In the genomic region with DNA sequence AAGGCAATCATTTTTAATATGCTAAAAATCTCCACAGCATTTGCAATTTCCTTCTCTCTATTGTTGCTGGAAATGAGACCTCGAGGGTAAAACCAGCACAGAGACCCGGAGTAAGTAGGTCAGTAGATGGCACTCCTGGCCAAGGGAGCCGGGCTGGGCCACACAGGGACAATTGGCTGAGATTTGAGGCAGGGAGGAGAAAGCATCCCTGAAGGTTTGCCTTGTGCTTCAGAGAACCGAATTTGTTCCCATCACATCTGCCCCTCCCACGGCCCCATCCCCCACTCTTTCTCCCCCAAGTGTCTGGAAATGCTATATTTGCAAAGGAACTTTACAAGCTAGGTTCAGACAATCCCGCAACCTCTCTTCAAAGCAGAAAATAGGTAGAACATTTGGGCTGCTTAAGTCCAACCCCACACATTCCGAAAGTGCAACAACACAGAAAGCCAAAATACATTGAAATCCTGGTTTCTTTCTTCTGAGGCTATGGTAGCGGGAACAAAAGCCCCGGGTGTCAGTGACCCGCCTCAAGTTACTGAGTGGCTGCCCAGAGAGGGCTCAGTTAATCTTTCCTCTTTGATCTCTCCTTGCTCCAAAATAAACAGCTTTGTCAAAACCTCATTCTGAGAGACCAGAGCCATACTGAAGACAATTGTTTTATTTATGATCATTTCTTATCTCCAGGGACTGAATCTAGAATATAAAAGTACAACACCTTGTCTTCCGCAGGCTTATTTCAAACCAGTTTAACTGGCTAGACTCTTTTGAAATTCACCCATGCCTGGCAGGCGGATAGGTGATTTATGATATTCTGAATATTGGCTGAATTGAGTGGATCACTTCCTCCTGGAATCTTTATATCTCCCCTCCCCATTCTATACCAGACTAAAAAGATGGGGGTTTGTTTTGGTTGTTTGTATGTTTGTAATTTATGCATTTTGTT, we compare ENCODE assay signal across 8 mouse cellular contexts.
DNase-seq lines count a peak whose midpoint lies in the region; ATAC-seq and TF ChIP-seq lines count a peak whose summit lies in the region.

No protein-coding gene starts in this region.

- no peaks in the 10 kb centered on the region for H3K27me3 ChIP-seq in cerebellum, adult 2 months (ENCODE audit: control insufficient read depth, insufficient read depth, low read length)
- H3K27me3 ChIP-seq in intestine, embryonic 14.5 days (replicated peaks; ENCODE audit: control insufficient read depth, insufficient read depth, low read length), result no peaks in the 10 kb centered on the region
- H3K27me3 ChIP-seq in midbrain, embryonic 15.5 days (replicated peaks), result no peaks in the 10 kb centered on the region
- H3K27me3 ChIP-seq in testis, adult 2 months (ENCODE audit: control insufficient read depth, insufficient read depth, low read length), result no peaks in the 10 kb centered on the region

- no peaks in the 10 kb centered on the region for H3K9me3 ChIP-seq in intestine, embryonic 14.5 days (ENCODE audit: control insufficient read depth, low read length)
- no peaks in the 10 kb centered on the region for H3K9me3 ChIP-seq in midbrain, embryonic 15.5 days

- H3K4me1 ChIP-seq in cerebellum, adult 2 months (ENCODE audit: control insufficient read depth, insufficient read depth, low read length), result peaks cover 12% of the 10 kb centered on the region
- H3K4me1 ChIP-seq in intestine, embryonic 14.5 days (replicated peaks; ENCODE audit: control insufficient read depth, insufficient read depth, low read length), result peaks cover 7% of the 10 kb centered on the region; the same call in 1 of the 2 replicates
- H3K4me1 ChIP-seq in midbrain, embryonic 15.5 days, result peaks cover 18% of the 10 kb centered on the region
- no peaks in the 10 kb centered on the region for H3K4me1 ChIP-seq in testis, adult 2 months (ENCODE audit: control insufficient read depth, insufficient read depth, low read length)

- WGBS in cerebellum, adult 2 months, result 24% methylated on average over 12 of the region's 12 CpGs
- 22% methylated on average over 12 of the region's 12 CpGs for WGBS in intestine, embryonic 14.5 days
- 10% methylated on average over 12 of the region's 12 CpGs for WGBS in midbrain, embryonic 15.5 days

- no peak overlapping the region for H3K27ac ChIP-seq in cerebellum, adult 2 months (ENCODE audit: insufficient read depth, low read length)
- no peak overlapping the region for H3K27ac ChIP-seq in intestine, embryonic 14.5 days (ENCODE audit: low read depth)
- H3K27ac ChIP-seq in midbrain, embryonic 15.5 days, result peak overlapping the region; percentile 47
- H3K27ac ChIP-seq in testis, adult 2 months (ENCODE audit: control insufficient read depth, insufficient read depth, low read depth, low read length), result no peak overlapping the region

- TF ChIP-seq CTCF in cerebellum, adult 2 months (IDR thresholded peaks at IDR 0.05; ENCODE audit: borderline replicate concordance, insufficient read depth, low read depth, low read length), result peak; percentile 94
- TF ChIP-seq CTCF in testis, adult 2 months (IDR thresholded peaks at IDR 0.05; ENCODE audit: control insufficient read depth, insufficient read depth, insufficient replicate concordance, low read depth, low read length), result peak; percentile 42; the same call in 1 of the 2 replicates

- no peak overlapping the region for H3K4me2 ChIP-seq in intestine, embryonic 14.5 days (ENCODE audit: low read length)
- H3K4me2 ChIP-seq in midbrain, embryonic 15.5 days, result peak overlapping the region; percentile 24; the same call in 1 of the 2 replicates

- ATAC-seq in intestine, embryonic 14.5 days (replicated peaks; ENCODE audit: low FRiP score, low TSS enrichment, low read depth), result peak; percentile 27; the same call in 1 of the 2 replicates
- peak; percentile 82 for ATAC-seq in midbrain, embryonic 15.5 days (replicated peaks)

- peak; percentile 38 for DNase-seq in gastrocnemius, adult 18-20 months (ENCODE audit: low spot score)
- no peak for DNase-seq in gastrocnemius, adult 8-10 months (ENCODE audit: low spot score in 2 of 2)
- peak; percentile 83 to 88 for DNase-seq in cerebellum, adult 2 months
- DNase-seq in forelimb bud, embryonic 11.5 days (ENCODE audit: low read depth, low spot score), result peak; percentile 42
- no peak for DNase-seq in intestine, embryonic 14.5 days (ENCODE audit: low spot score)
- DNase-seq in left cerebral cortex, adult 8-10 months (ENCODE audit: low spot score in 2 of 2), result peak; percentile 23 to 47

- H3K4me3 ChIP-seq in cerebellum, adult 2 months (replicated peaks; ENCODE audit: insufficient read depth, low read depth, low read length), result no peak overlapping the region
- no peak overlapping the region for H3K4me3 ChIP-seq in intestine, embryonic 14.5 days (ENCODE audit: low read depth, low read length)
- no peak overlapping the region for H3K4me3 ChIP-seq in midbrain, embryonic 15.5 days
- H3K4me3 ChIP-seq in testis, adult 2 months (ENCODE audit: control insufficient read depth, low read depth, low read length), result no peak overlapping the region

- H3K9ac ChIP-seq in intestine, embryonic 14.5 days (ENCODE audit: low read length), result no peak overlapping the region
- no peak overlapping the region for H3K9ac ChIP-seq in midbrain, embryonic 15.5 days

- no peak for TF ChIP-seq POLR2A in cerebellum, adult 2 months (IDR thresholded peaks at IDR 0.05; ENCODE audit: borderline replicate concordance, insufficient read depth, low read length)
- TF ChIP-seq POLR2A in testis, adult 2 months (IDR thresholded peaks at IDR 0.05; ENCODE audit: control insufficient read depth, low read depth, low read length), result no peak

- H3K36me3 ChIP-seq in intestine, embryonic 14.5 days (ENCODE audit: control insufficient read depth, insufficient read depth, low read length), result 0 out of 2 replicates have a peak, but pooled peaks cover 18% of the 10 kb centered on the region
- 0 out of 2 replicates have a peak, but pooled peaks cover 5% of the 10 kb centered on the region for H3K36me3 ChIP-seq in midbrain, embryonic 15.5 days (replicated peaks)
- H3K36me3 ChIP-seq in testis, adult 2 months (ENCODE audit: control insufficient read depth, insufficient read depth, low read length), result no peaks in the 10 kb centered on the region

Comparison
In these comparisons a context has a peak if more than half of its experiments do, and no peak if none do; other contexts are left out.
1. DNase-seq: peak in gastrocnemius, adult 18-20 months (single experiment), cerebellum, adult 2 months (2 of 2), forelimb bud, embryonic 11.5 days (single experiment) and left cerebral cortex, adult 8-10 months (2 of 2); none in gastrocnemius, adult 8-10 months (0 of 2) and intestine, embryonic 14.5 days (single experiment).